Mouse (Mus musculus): ENCODE measurements around the gene Lrrc8d.

Gene Lrrc8d

GRCm38 (mm10) chr5:105822521-105823498, 123.0 kb downstream of the Lrrc8d start:
- DNase-seq: no peak

GRCm38 (mm10) chr5:105824282-105824681, 124.5 kb downstream of the Lrrc8d start:
- DNase-seq: no peak

- no peak for DNase-seq
These were observed 125.1 kb downstream of the Lrrc8d start for GRCm38 (mm10) chr5:105824827-105825226.

DNA sequence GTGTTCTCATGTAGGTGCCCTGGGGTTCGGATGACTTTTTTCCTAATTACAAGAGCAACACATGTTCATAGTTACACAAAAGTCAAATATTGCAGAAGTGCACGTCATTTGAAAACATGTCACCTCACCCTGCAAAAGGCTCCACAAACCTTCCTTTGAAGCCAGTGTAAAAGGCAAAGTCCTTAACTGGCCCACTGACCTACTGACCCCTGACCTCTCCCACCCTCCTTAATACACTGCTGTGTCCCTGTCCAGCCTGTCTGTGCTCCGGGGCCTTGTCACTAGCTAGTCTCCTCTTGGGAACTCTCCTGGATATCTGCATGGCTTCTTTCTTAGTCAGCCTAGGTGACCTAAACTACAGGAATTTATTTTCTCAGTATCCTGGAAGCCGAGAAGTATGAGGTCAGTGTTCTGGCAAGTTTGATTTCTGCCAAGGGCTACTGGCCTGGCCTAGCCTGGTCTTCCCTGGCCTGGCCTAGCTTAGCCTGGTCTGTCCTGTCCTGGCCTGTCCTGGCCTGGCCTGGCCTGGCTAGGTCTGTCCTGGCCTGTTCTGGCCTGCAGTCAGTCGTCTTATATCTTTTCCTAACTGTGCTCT, 127.2 kb downstream of the Lrrc8d start:
- no peak for DNase-seq

DNA sequence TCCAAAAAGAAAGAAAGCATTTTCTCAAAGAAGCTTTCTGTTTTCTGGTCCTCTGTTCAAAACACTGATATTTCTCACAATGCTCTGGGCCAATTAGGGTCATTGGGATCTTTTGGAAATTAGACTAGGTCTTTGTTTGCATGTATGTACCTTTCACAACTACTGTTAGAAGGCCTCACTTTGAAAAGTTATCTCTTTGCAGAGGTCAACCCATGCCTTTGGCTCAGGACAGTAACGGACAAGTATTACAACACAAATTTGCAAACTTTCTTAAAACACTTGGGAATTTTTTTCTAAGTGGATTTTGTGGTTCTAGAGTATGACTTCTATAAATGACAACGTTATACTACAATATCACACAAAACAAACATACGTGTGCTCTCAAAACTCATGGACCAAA, 128.3 kb downstream of the Lrrc8d start:
- no peak for DNase-seq

DNA sequence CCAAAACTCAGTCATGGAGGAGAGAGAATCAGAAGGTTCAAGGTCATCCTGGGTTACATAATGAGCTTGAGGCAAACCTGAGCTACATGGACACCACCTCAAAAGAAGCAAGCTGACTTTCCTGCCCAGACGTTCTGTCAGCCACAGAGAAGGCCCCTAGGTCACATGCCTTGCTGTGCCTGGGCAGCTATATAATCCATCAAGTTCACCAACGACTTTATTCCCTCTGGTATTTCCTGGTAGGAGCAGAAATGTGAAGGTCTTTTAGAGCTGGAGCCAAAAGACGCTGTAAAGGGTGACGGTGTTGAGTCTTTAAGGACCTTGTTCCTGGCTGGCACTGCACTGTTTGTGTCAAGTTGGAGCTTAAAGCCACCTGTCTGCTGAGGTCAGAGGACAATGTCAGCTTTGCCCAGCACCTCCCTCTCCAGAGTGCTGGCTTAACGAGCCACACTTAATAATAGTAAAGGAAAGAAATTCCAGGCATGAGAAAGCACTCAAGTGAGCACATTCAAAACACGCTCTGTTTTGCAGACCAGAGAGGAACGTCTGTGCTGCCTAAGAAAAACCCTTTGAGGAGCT, 129.3 kb downstream of the Lrrc8d start:
- DNase-seq: no peak

DNA sequence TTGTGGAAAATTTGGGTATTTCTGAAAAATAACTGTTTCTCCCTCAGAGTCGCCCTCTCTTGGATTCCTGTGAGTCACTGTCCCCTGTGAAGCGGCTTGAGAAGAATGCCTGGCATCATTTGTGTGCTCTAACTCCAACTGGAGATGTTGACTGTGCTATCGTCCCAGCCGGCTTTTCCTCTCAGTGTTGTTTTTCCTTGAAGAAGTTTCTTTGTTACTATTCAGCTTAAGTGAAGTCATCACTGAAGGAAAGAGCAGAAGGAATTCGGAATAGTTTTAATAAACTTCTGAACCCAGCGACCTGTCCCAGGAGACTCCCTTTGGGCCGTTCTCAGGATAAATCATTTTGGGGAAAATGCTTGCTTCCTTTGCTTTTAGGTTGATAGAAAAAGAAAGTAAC, 132.4 kb downstream of the Lrrc8d start:
- DNase-seq: no peak

- DNase-seq: no peak
These were observed 134.2 kb downstream of the Lrrc8d start for GRCm38 (mm10) chr5:105833923-105834322.

- DNase-seq: no peak
These were observed 136.2 kb downstream of the Lrrc8d start for GRCm38 (mm10) chr5:105836006-105836405.

DNA sequence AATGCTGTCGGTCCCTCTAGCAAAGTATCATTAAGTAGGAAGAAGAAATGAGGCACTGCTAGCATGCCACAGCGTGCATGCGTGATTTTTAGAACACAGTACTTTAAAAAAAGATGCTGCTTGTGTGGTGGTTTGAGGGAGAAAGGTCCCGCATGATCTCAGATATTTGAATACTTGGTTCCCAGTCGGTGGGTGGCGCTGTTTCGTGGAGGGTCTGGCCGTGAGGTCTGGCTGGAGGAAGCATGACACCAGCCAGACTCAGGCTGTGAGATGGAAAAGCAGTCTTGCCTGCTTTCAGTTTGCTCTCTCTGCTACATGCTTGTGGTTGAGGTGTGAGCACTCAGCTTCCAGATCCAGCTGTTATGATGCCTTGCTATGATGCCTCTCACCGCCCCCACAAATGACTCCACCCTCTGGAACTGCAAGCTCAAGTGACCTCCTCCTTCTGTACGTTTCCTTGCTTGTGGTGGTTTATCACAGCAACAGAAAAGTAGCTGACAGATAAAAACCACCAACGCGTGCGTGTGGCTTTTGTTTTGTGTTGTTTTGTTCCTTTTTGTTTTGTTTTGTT, 140.1 kb downstream of the Lrrc8d start:
- DNase-seq: no peak

DNA sequence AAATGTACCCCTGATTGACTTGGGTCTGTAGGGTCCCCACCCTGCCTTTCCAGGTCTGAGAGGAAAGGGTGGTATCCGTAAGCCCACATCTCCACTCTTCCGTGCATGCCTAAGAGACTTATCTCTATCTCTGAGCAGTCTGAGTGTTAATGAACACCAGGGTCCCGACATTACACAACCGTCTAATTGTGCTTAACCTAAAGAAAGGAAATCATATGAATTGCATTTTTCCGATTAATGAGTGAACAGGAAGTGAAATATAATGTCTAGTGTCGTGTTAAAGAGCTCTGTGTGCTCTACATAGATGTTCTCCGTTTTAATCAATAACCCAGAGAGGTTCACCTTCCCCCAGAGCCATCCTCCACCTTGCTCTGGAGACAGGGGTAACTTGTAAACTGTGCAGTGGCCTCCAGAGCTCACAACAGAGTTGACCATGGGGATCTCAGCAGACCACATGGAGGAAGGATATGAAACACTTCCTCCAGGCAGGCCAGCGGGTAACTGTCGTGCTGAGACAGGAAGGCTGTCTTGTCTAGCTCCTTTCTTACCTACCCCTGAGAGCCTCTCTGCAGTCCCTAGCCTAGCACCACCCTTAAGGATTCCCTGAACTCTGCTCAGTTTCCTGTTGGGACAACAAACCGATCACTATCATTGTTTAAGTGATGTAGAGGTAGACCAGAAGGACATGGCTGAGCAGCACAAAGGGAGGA, 144.4 kb downstream of the Lrrc8d start:
- no peak for DNase-seq

GRCm38 (mm10) chr5:105845041-105845440, 145.3 kb downstream of the Lrrc8d start:
- no peak for DNase-seq

DNA sequence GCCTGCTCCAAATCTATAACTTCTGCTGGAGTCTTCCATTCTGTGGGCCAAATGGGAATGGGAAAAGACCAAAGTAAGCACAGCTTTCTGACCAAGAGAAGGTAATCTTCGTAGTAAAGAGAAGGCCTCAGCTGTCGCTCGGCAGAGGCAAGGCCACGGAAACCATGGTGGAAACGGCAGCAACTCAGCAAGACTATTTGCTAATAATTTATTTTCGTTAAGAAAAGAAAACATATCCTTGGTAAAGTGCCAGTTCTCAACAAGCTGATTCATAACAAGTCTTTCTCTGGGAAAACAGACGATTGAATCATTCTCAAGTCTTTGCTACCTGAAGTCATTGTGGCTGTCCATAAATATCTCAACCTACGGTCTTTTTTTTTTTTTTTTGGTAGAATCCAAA, 148.0 kb downstream of the Lrrc8d start:
- DNase-seq: no peak

DNA sequence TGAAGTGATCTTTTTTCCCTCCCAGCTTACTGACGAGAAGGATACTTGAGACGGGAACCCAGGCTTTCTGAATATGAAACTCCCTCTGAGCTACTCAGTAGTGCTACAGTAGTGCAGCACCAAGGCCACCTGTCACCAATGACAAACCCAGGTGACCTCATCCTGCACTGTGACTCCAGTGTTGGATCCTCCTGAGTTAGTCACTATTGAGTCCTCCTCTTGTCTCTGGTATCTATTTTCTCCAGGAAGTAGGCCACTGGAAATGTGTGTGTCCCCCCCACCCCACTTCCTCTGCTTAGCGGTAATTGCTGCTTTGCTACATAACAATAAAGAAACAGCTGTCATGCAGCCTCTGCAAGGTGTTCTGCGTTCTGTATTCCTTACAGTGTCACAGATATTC, 149.5 kb downstream of the Lrrc8d start:
- no peak for DNase-seq

GRCm38 (mm10) chr5:105849643-105850042, 149.9 kb downstream of the Lrrc8d start:
- DNase-seq: no peak

DNA sequence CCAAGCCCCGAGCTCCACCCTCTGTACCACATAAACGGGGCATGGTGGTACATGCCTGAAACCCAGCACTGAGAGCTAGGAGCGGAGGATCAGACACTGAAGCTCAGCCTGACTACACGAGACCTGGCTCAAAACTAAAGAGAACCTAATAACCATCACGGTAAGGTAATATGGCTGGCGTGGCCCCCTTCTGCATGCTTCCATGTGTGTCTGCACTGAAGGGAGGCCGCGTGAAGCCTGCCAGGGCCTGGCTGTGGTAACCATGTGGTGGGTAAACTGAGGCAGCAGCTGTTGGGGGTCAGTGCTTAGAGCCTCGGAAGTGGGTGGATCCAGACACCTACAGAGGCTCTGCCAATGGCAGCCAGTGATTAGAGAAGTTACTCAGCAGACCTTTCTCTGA, 153.5 kb downstream of the Lrrc8d start:
- no peak for DNase-seq

- no peak for DNase-seq
These were observed 157.7 kb downstream of the Lrrc8d start for GRCm38 (mm10) chr5:105857486-105857885.

GRCm38 (mm10) chr5:105858754-105859694, 159.3 kb downstream of the Lrrc8d start:
- no peak for DNase-seq

GRCm38 (mm10) chr5:105859716-105860460, 160.1 kb downstream of the Lrrc8d start:
- DNase-seq: no peak

DNA sequence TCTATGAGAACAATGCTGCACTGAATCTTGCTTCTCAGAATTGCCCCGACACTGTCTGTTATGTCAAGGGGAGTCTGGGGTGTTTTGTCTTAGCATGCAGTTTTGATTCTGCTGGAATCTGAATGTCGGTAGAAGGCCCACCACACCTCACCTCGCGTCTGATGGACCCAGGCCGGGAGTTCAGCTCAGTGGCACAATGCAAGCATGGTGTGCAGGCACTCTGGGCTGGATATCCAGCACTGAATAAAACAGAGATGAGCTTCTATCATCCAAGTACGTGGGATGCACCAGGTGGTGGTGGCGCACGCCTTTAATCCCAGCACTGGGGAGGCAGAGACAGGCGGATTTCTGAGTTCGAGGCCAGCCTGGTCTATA, 160.7 kb downstream of the Lrrc8d start:
- DNase-seq: no peak

DNA sequence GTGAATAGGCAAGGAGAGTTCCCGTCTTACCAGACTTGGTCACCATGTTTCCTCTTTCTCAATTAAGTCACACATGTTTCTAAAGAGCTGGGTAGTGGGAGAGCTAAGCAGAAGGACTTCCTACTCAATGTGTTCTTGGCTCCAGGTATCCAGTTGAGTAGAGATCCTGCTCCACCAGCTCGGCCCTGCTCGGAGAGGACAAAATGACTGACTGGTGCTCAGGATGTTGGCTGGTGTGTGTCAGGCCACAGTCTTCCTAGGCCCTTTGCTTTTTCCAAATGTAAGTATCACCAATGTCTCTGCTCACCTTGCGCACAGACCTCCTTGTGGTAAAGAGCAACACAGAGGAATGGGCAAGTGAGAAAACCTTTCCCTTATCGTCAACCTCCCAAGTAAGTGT, 161.8 kb downstream of the Lrrc8d start:
- DNase-seq: no peak

All from cerebellum, adult 11 months (tissue).